Mouse (Mus musculus) ES-E14 (cell line): ENCODE data around the gene Fam189a1. TPM values are rescaled to one million over a fixed set of nuclear protein-coding genes. Genes with fewer than 3 reads are reported as not detected.

Experiments
- DNase-seq: peaks from one replicate; pipeline ENCODE4 v3.0.0-alpha.2; 2013; ENCODE audit warnings: low read depth, low spot score
- H3K27ac ChIP-seq: 2 replicates; pipeline ENCODE4 v1.5.1; 2012; ENCODE audit warnings: low read depth, mild to moderate bottlenecking, low read length, moderate library complexity, mixed read lengths; ENCODE audit not compliant: poor library complexity, insufficient read depth, severe bottlenecking
- H3K36me3 ChIP-seq: 2 replicates; pipeline ENCODE4 v1.6.1; 2012; ENCODE audit warnings: mild to moderate bottlenecking, low read length, moderate library complexity, mixed read lengths; ENCODE audit not compliant: control insufficient read depth, poor library complexity, insufficient read depth, severe bottlenecking
- H3K4me1 ChIP-seq, 2 experiments: fragments of 150-350 bp in 1 of 2; sonication (generic) in 1 of 2; 2 replicates each; pipeline ENCODE4 v1.6.1; 2012; ENCODE audit warnings: low read length in 2 of 2, mild to moderate bottlenecking in 1 of 2, mixed read lengths in 1 of 2; ENCODE audit not compliant: control insufficient read depth in 2 of 2, insufficient read depth in 2 of 2, poor library complexity in 1 of 2
- H3K4me3 ChIP-seq, 2 experiments: fragments of 150-350 bp in 1 of 2; sonication (generic) in 1 of 2; 2 replicates each; pipeline ENCODE4 v1.5.1; 2012; ENCODE audit warnings: low read length in 2 of 2, low read depth in 1 of 2, mild to moderate bottlenecking in 1 of 2, mixed read lengths in 1 of 2; ENCODE audit not compliant: insufficient read depth in 1 of 2, poor library complexity in 1 of 2, severe bottlenecking in 1 of 2
- H3K9ac ChIP-seq: 2 replicates; pipeline ENCODE4 v1.6.1; 2012; ENCODE audit warnings: low read depth, mild to moderate bottlenecking, low read length, mixed read lengths; ENCODE audit not compliant: poor library complexity, insufficient read depth, severe bottlenecking
- H3K9me3 ChIP-seq: fragments of 150-350 bp; sonication (generic); 2 replicates; pipeline ENCODE4 v1.6.1; 2012; ENCODE audit warnings: low read depth, mild to moderate bottlenecking, low read length; ENCODE audit not compliant: control insufficient read depth, insufficient read depth
- CHD2 ChIP-seq: IDR thresholded peaks from 2 replicates; pipeline ENCODE4 v1.6.1; 2014; ENCODE audit warnings: mild to moderate bottlenecking, low read depth, low read length, inconsistent platforms
- HCFC1 ChIP-seq: IDR thresholded peaks from 2 replicates; pipeline ENCODE4 v1.6.1; 2012; ENCODE audit warnings: low read length, inconsistent platforms, borderline replicate concordance; ENCODE audit not compliant: insufficient read depth
- MAFK ChIP-seq: IDR thresholded peaks from 2 replicates; pipeline ENCODE4 v1.6.1; 2014; ENCODE audit warnings: mild to moderate bottlenecking, low read depth, low read length, inconsistent platforms; ENCODE audit not compliant: insufficient read depth
- ZC3H11A ChIP-seq: IDR thresholded peaks from 2 replicates; pipeline ENCODE4 v1.6.1; 2012; ENCODE audit warnings: low read depth, mild to moderate bottlenecking, inconsistent platforms, low read length, borderline replicate concordance
- ZNF384 ChIP-seq: IDR thresholded peaks from 2 replicates; pipeline ENCODE4 v1.6.1; 2012; ENCODE audit warnings: low read depth, low read length, inconsistent platforms
- in situ Hi-C, 2 experiments: fragments of 600-800 bp; cut with MboI; formaldehyde crosslinking; loops; one replicate each; pipeline ENCODE4 v1.15.1; 2025; ENCODE audit warnings: low sequenced_read_pairs in 2 of 2, inconsistent platforms in 1 of 2; ENCODE audit not compliant: unreplicated experiment in 2 of 2
- total RNA-seq: library from RNA; depleted of rRNA; stranded (reverse); fragments of 300-350 nt; gene quantifications from 2 replicates; pipeline ENCODE4 v1.2.3, GENCODE M21; 2012

Gene Fam189a1
- total RNA-seq, 1 experiment: 0.67 TPM

GRCm38 (mm10) chr7:65065457-65065856 lies 90.9 kb downstream of the Fam189a1 start:
- H3K36me3 ChIP-seq: no peaks in the 10 kb centered on the region
- peak overlapping the region; percentile 76 for H3K9ac ChIP-seq
- H3K9me3 ChIP-seq: no peaks in the 10 kb centered on the region
- in situ Hi-C loops: no loop called here
- peak overlapping the region; percentile 96 for H3K27ac ChIP-seq
- DNase-seq: no peak
- H3K4me3 ChIP-seq: peak overlapping the region; percentile 46 to 56
- peaks cover 6 to 18% of the 10 kb centered on the region in 2 experiments for H3K4me1 ChIP-seq
- no peak for TF ChIP-seq CHD2
- TF ChIP-seq ZNF384: no peak
- no peak for TF ChIP-seq ZC3H11A
- no peak for TF ChIP-seq MAFK
- no peak for TF ChIP-seq HCFC1

GRCm38 (mm10) chr7:65064638-65065037 lies 91.7 kb downstream of the Fam189a1 start:
- Histone ChIP-seq H3K36me3 (no peaks in the 10 kb centered on the region), H3K27ac (peak overlapping the region; percentile 96), H3K4me3 (peak overlapping the region; percentile 46 to 56), H3K9ac (peak overlapping the region; percentile 76), H3K9me3 (no peaks in the 10 kb centered on the region), H3K4me1 (peaks cover 6 to 18% of the 10 kb centered on the region in 2 experiments)
- TF ChIP-seq ZC3H11A (no peak), HCFC1 (no peak), CHD2 (no peak), MAFK (no peak), ZNF384 (no peak)
- peak; percentile 63 for DNase-seq
- in situ Hi-C loops: no loop called here

- in situ Hi-C loops: no loop called here
- peak overlapping the region in 1 of 2 experiments; percentile 22; a peak in 2 of 4 replicates for H3K4me3 ChIP-seq
- H3K9me3 ChIP-seq: no peaks in the 10 kb centered on the region
- H3K9ac ChIP-seq: peak overlapping the region; percentile 59; the same call in 1 of the 2 replicates
- H3K4me1 ChIP-seq: peaks cover 6 to 18% of the 10 kb centered on the region in 2 experiments
- TF ChIP-seq ZNF384 (no peak; the same call in 1 of the 2 replicates), ZC3H11A (no peak), CHD2 (no peak)
- peak overlapping the region; percentile 95 for H3K27ac ChIP-seq
- peak; percentile 78 for DNase-seq
- H3K36me3 ChIP-seq: no peaks in the 10 kb centered on the region
These were observed 92.3 kb downstream of the Fam189a1 start for GRCm38 (mm10) chr7:65064096-65064495.

GRCm38 (mm10) chr7:65060163-65060799 lies 96.1 kb downstream of the Fam189a1 start:
- no peak for DNase-seq
- peaks cover under 1 to 10% of the 10 kb centered on the region in 2 experiments; a peak in 3 of 4 replicates for H3K4me1 ChIP-seq
- no peak overlapping the region for H3K4me3 ChIP-seq
- TF ChIP-seq CHD2: no peak
- no peak for TF ChIP-seq HCFC1
- TF ChIP-seq ZNF384: no peak
- no peak for TF ChIP-seq MAFK
- TF ChIP-seq ZC3H11A: no peak
- H3K9me3 ChIP-seq: no peaks in the 10 kb centered on the region
- no peaks in the 10 kb centered on the region for H3K36me3 ChIP-seq
- H3K27ac ChIP-seq: no peak overlapping the region
- in situ Hi-C loops: no loop called here
- no peak overlapping the region for H3K9ac ChIP-seq
